Mouse (Mus musculus) liver, embryonic 15.5 days (tissue): ENCODE measurements around the gene Chka. TPM values are rescaled to one million over a fixed set of nuclear protein-coding genes. Genes with fewer than 3 reads are reported as not detected.

ENCODE experiments used
- ATAC-seq: fragments of 200-750 bp; cut with Nextera tagmentation; 2 replicates; pipeline ENCODE4 v1.8.0; 2017; ENCODE audit warnings: moderate number of reproducible peaks, mild to moderate bottlenecking, moderate library complexity; ENCODE audit not compliant: insufficient read depth
- H3K27ac ChIP-seq: fragments of 300-500 bp; sonication (generic); replicated peaks from 2 replicates; pipeline ENCODE4 v1.5.1; 2015; ENCODE audit warnings: mild to moderate bottlenecking, inconsistent platforms
- H3K27me3 ChIP-seq: fragments of 300-500 bp; sonication (generic); 2 replicates; pipeline ENCODE4 v1.6.1; 2015; ENCODE audit warnings: mild to moderate bottlenecking, inconsistent platforms
- H3K36me3 ChIP-seq: fragments of 300-500 bp; sonication (generic); replicated peaks from 2 replicates; pipeline ENCODE4 v1.6.1; 2015; ENCODE audit warnings: moderate library complexity, mild to moderate bottlenecking, inconsistent platforms
- H3K4me1 ChIP-seq: fragments of 300-500 bp; sonication (generic); replicated peaks from 2 replicates; pipeline ENCODE4 v1.6.1; 2015; ENCODE audit warnings: inconsistent platforms
- H3K4me2 ChIP-seq: fragments of 300-500 bp; sonication (generic); 2 replicates; pipeline ENCODE4 v1.6.1; 2015; ENCODE audit warnings: moderate library complexity, mild to moderate bottlenecking, inconsistent platforms
- H3K4me3 ChIP-seq: fragments of 300-500 bp; sonication (generic); replicated peaks from 2 replicates; pipeline ENCODE4 v1.5.1; 2015; ENCODE audit warnings: mild to moderate bottlenecking, inconsistent platforms
- H3K9ac ChIP-seq: fragments of 300-500 bp; sonication (generic); 2 replicates; pipeline ENCODE4 v1.6.1; 2015; ENCODE audit warnings: moderate library complexity, mild to moderate bottlenecking, inconsistent platforms
- H3K9me3 ChIP-seq: fragments of 300-500 bp; sonication (generic); replicated peaks from 2 replicates; pipeline ENCODE4 v1.6.1; 2016; ENCODE audit warnings: inconsistent platforms
- WGBS: fragments of 180-500 bp; shearing (Covaris S2); methylation state at CpG from one replicate; pipeline ENCODE4 v1.1.7; 2015; ENCODE audit warnings: mixed read lengths; ENCODE audit not compliant: insufficient replicate concordance; 5-methylcytosine and 5-hydroxymethylcytosine counted together
- polyA plus RNA-seq: library from polyadenylated mRNA; unstranded; fragments of >200 nt; fragmentation: Nextera tagmentation; extraction: Ambion mirVana; gene quantifications from 2 replicates; pipeline ENCODE4 v1.2.1, GENCODE M21; 2015

Gene Chka
- 20.1 and 24.8 TPM in 2 replicates for polyA plus RNA-seq

GRCm38 (mm10) chr19:3851502-3851962 is at the start of gene Chka:
Chka (plus strand) TSS chr19:3851773.
- WGBS = under 1% methylated on average over 54 of the region's 54 CpGs
- H3K4me3 ChIP-seq = peak within 1 kb of the TSS; percentile 77

DNA sequence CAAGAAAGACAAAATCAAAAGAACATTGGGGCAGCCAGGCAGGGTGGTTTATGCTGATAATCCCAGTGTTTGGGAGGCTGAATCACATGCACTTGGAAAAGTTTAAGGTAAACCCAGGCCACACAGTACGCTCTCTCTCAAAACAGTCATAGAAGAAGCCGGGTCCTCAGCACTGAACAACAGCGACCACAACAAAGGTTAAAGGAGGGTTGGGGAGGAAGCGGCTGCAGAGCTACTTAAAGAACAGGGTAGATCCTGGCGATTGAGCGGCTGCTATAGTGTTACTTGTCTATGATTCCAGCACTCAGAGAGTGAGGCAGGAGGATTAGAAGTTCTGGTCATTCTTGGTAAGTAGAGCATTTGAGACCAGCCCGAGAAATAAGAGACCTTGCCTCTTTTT is 46.0 kb upstream of the Chka start:
- 80% methylated on average over 7 of the region's 7 CpGs for WGBS
- Histone ChIP-seq H3K4me3 (no peak overlapping the region), H3K4me1 (no peaks in the 10 kb centered on the region), H3K36me3 (peaks cover 79% of the 10 kb centered on the region), H3K9me3 (no peaks in the 10 kb centered on the region), H3K27ac (no peak overlapping the region), H3K4me2 (no peak overlapping the region), H3K9ac (no peak overlapping the region), H3K27me3 (no peaks in the 10 kb centered on the region)
- ATAC-seq = no peak

More at GRCm38 (mm10) chr19:3851502-3851962, at the start of gene Chka:
- ATAC-seq = peak; percentile 95
- Histone ChIP-seq H3K4me2 (peak within 1 kb of the TSS; percentile 99), H3K27me3 (no peaks in the 10 kb centered on the region), H3K9ac (peak within 1 kb of the TSS; percentile 75), H3K9me3 (no peaks in the 10 kb centered on the region), H3K36me3 (no peaks in the 10 kb centered on the region), H3K4me1 (peaks cover 52% of the 10 kb centered on the region), H3K27ac (peak within 1 kb of the TSS; percentile 91)

- WGBS = 84% methylated on average over 10 of the region's 10 CpGs
These were observed 40.9 kb upstream of the Chka start for GRCm38 (mm10) chr19:3810536-3811233.

DNA sequence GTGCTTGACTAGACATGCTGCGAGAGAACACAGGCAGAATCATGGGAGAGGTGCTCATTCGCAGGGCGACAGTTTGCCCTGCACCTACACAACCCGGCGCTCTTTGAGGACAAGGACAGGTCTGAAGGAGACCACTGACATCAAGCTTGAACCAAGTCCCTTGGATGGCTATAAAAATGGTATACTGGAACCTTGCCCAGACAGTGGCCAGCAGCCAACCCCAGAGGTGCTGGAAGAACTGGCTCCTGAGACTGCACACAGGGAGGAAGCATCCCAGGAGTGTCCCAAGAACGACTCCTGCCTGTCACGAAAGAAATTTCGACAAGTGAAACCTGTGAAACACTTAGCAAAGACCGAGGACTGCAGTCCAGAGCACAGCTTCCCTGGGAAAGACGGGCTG is 37.1 kb upstream of the Chka start:
- Histone ChIP-seq H3K36me3 (peaks cover 25% of the 10 kb centered on the region), H3K27me3 (no peaks in the 10 kb centered on the region), H3K4me1 (0 out of 2 replicates have a peak, but pooled peaks cover 8% of the 10 kb centered on the region), H3K4me2 (no peak overlapping the region), H3K27ac (no peak overlapping the region), H3K9ac (no peak overlapping the region), H3K9me3 (no peaks in the 10 kb centered on the region), H3K4me3 (no peak overlapping the region)
- ATAC-seq = no peak
- 80% methylated on average over 10 of the region's 10 CpGs for WGBS

More at GRCm38 (mm10) chr19:3810536-3811233, 40.9 kb upstream of the Chka start:
- Histone ChIP-seq H3K9me3 (no peaks in the 10 kb centered on the region), H3K4me1 (no peaks in the 10 kb centered on the region), H3K9ac (no peak overlapping the region), H3K4me2 (no peak overlapping the region), H3K27me3 (no peaks in the 10 kb centered on the region), H3K4me3 (no peak overlapping the region), H3K36me3 (peaks cover 55% of the 10 kb centered on the region), H3K27ac (no peak overlapping the region)
- no peak for ATAC-seq

DNA sequence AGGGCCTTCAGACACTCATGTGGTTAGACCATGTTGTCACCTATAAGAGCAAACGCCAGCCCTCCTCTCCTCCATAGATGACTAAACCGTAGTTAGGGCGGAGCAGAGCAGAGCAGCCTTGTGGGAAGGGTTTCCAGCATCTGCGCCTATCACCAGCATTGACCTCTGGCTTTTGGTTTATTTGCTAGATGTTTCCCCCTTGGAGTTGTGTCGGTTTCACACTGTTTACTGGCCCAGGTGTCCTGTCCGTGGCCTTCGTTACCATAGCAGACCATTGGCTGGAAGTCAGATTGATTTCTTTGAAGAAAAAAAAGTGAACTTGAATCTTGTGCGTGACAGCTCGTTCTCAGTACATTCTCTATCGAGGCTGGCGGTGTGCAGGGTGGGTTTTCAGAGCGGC is 35.7 kb upstream of the Chka start:
- no peak overlapping the region for H3K4me2 ChIP-seq
- no peak overlapping the region for H3K4me3 ChIP-seq
- peaks cover 19% of the 10 kb centered on the region for H3K36me3 ChIP-seq
- H3K9ac ChIP-seq = no peak overlapping the region
- WGBS = 77% methylated on average over 12 of the region's 12 CpGs
- H3K27me3 ChIP-seq = no peaks in the 10 kb centered on the region
- peaks cover 17% of the 10 kb centered on the region for H3K4me1 ChIP-seq
- no peaks in the 10 kb centered on the region for H3K9me3 ChIP-seq
- ATAC-seq = peak; percentile 49
- no peak overlapping the region for H3K27ac ChIP-seq

DNA sequence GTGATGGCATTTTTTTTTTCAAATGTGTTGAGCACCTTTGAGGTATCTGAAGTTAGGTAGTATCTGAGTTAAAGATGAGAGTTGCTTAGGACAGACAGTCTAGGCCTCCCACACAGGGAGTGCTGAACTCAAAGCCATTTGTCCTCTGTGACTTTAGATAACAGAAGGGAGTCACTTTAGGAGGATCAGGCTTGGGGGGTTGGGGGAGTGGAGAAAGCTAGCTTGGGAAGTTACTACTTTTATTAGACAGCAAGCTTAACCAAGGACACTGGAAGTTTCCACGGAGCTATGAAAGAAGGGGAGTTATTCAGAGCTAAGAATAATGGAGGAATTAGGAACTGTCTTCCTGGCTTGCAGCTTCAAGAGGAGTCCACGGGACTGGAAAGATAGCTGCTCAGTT is 32.5 kb upstream of the Chka start:
- Histone ChIP-seq H3K27ac (no peak overlapping the region), H3K4me2 (no peak overlapping the region), H3K4me3 (no peak overlapping the region), H3K36me3 (peaks cover 18% of the 10 kb centered on the region), H3K4me1 (peaks cover 19% of the 10 kb centered on the region), H3K9ac (no peak overlapping the region), H3K27me3 (no peaks in the 10 kb centered on the region), H3K9me3 (no peaks in the 10 kb centered on the region)
- WGBS = 53% methylated on average over 2 of the region's 2 CpGs
- no peak for ATAC-seq

DNA sequence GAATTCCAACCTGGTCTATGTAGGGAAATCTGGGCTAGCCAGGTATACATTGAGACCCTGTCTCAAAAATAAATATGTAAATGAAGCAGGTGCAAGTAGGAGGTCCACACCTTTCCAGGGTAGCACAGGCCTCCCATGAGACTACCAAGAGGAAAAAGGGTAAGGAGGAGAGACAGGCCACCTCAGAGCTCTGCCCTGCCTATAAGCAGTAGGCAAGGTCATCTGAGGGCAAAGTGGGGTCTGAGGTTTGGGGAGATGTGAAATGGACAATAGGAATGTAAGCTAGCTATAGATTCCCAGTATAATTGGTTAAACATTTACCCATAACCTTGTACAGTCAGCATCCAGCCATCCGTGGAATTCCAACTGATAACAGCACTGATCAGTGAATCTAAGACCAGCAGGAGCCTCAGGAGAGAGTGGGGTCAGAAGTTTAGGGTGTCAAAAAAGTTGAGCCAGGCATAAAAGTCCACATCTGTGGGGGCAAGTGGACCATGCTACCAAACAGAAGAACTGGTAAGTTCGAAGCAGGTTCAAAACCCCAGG is 31.6 kb upstream of the Chka start:
- no peaks in the 10 kb centered on the region for H3K27me3 ChIP-seq
- H3K4me2 ChIP-seq = no peak overlapping the region
- peaks cover 19% of the 10 kb centered on the region for H3K4me1 ChIP-seq
- no peak overlapping the region for H3K4me3 ChIP-seq
- ATAC-seq = no peak
- H3K27ac ChIP-seq = no peak overlapping the region
- 57% methylated on average over 2 of the region's 2 CpGs for WGBS
- peaks cover 9% of the 10 kb centered on the region for H3K36me3 ChIP-seq
- H3K9me3 ChIP-seq = no peaks in the 10 kb centered on the region
- no peak overlapping the region for H3K9ac ChIP-seq

DNA sequence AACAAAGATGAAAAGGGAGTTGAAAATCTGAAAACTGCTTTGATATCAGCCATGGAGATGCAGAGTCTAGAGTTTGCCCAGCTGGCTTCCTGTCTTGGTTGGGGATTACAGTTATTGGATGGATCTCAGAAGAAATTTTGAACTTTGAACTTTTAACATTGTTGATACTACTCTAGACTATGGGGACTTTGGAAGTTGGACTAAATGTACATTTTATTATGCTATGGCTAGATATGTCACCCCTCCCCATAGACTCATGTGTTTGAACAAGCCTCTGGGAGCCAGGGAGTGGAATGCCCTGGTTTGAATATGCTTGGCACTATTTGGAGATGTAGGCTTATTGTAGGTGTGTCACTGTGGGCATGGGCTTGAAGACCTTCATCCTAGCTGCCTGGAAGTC is 26.5 kb upstream of the Chka start:
- no peak overlapping the region for H3K4me2 ChIP-seq
- no peak overlapping the region for H3K27ac ChIP-seq
- ATAC-seq = no peak
- H3K9me3 ChIP-seq = no peaks in the 10 kb centered on the region
- no peaks in the 10 kb centered on the region for H3K27me3 ChIP-seq
- no peaks in the 10 kb centered on the region for H3K36me3 ChIP-seq
- H3K4me3 ChIP-seq = no peak overlapping the region
- peaks cover 5% of the 10 kb centered on the region for H3K4me1 ChIP-seq
- H3K9ac ChIP-seq = no peak overlapping the region

GRCm38 (mm10) chr19:3829863-3830262 is 21.7 kb upstream of the Chka start:
- WGBS = 64% methylated on average over 3 of the region's 3 CpGs
- ATAC-seq = no peak
- H3K36me3 ChIP-seq = no peaks in the 10 kb centered on the region

GRCm38 (mm10) chr19:3831716-3832115 is 19.9 kb upstream of the Chka start:
- 39% methylated on average over 8 of the region's 8 CpGs for WGBS
- ATAC-seq = peak; percentile 71
- H3K9me3 ChIP-seq = no peaks in the 10 kb centered on the region

More at GRCm38 (mm10) chr19:3829863-3830262, 21.7 kb upstream of the Chka start:
- Histone ChIP-seq H3K9me3 (no peaks in the 10 kb centered on the region), H3K27me3 (no peaks in the 10 kb centered on the region), H3K9ac (no peak overlapping the region), H3K4me1 (peaks cover 27% of the 10 kb centered on the region), H3K4me3 (no peak overlapping the region), H3K27ac (no peak overlapping the region), H3K4me2 (no peak overlapping the region)

DNA sequence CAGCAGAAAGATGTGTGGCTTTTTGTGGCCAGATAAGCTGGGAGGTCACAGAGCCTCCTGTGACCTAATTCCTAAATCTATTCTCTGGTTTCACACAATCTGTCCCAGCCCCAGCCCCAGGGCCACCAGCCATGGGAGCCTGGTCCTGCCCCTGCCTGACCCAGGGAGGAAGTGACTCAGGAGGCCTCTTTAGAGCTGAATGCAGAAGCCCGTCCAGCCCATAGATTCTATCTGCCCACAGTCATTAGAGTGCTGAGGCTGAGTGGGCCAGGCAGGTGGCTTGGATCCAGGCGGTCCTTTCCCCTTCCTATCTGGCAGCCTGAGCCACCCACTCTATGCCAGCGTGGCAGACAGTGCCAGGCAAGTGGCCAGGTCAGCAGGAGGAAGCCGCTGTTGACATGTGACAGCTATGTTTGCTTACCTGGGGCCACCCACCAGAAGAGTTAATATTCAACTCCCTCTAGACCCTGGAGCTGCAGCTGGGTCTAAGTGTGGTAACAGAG is 18.7 kb upstream of the Chka start:
- peak overlapping the region; percentile 42; the same call in 1 of the 2 replicates for H3K4me2 ChIP-seq
- peaks cover 32% of the 10 kb centered on the region for H3K4me1 ChIP-seq
- no peaks in the 10 kb centered on the region for H3K36me3 ChIP-seq
- peak overlapping the region; percentile 37; the same call in 1 of the 2 replicates for H3K9ac ChIP-seq
- H3K4me3 ChIP-seq = no peak overlapping the region
- 28% methylated on average over 4 of the region's 4 CpGs for WGBS
- no peaks in the 10 kb centered on the region for H3K27me3 ChIP-seq
- no peaks in the 10 kb centered on the region for H3K9me3 ChIP-seq
- ATAC-seq = peak; percentile 70
- peak overlapping the region; percentile 78 for H3K27ac ChIP-seq

More at GRCm38 (mm10) chr19:3831716-3832115, 19.9 kb upstream of the Chka start:
- H3K36me3 ChIP-seq = no peaks in the 10 kb centered on the region
- no peak overlapping the region for H3K4me3 ChIP-seq
- 0 out of 2 replicates have a peak overlapping the region, but pooled peaks have one; percentile 18 for H3K4me2 ChIP-seq
- H3K27me3 ChIP-seq = no peaks in the 10 kb centered on the region
- no peak overlapping the region for H3K9ac ChIP-seq
- peak overlapping the region; percentile 54 for H3K27ac ChIP-seq
- peaks cover 32% of the 10 kb centered on the region for H3K4me1 ChIP-seq
